Mouse (Mus musculus) embryo, embryonic 11 days (tissue): Measurements from ENCODE around the gene Arhgap1.

ENCODE experiments used
- DNase-seq: peaks from one replicate; pipeline ENCODE4 v3.0.0-alpha.2; 2015

The Arhgap1 gene

GRCm38 (mm10) chr2:91649152-91649551, 508 bp upstream of the Arhgap1 start:
- DNase-seq, result no peak

- no peak for DNase-seq
Measured at GRCm38 (mm10) chr2:91650360-91650995, 818 bp downstream of the Arhgap1 start.

GRCm38 (mm10) chr2:91651458-91652258, 2.0 kb downstream of the Arhgap1 start:
- DNase-seq, result no peak

- peak; percentile 19 for DNase-seq
Measured at GRCm38 (mm10) chr2:91652863-91653262, 3.2 kb downstream of the Arhgap1 start.

GRCm38 (mm10) chr2:91655388-91655787, 5.7 kb downstream of the Arhgap1 start:
- no peak for DNase-seq

GRCm38 (mm10) chr2:91655827-91656226, 6.2 kb downstream of the Arhgap1 start:
- no peak for DNase-seq

GRCm38 (mm10) chr2:91656774-91657173, 7.1 kb downstream of the Arhgap1 start:
- no peak for DNase-seq

- DNase-seq, result no peak
Measured at GRCm38 (mm10) chr2:91659657-91660056, 10.0 kb downstream of the Arhgap1 start.

GRCm38 (mm10) chr2:91660981-91661380, 11.3 kb downstream of the Arhgap1 start:
- DNase-seq, result no peak

- DNase-seq, result no peak
Measured at GRCm38 (mm10) chr2:91664780-91665179, 15.1 kb downstream of the Arhgap1 start.

- DNase-seq, result no peak
Measured at GRCm38 (mm10) chr2:91666386-91666910, 16.8 kb downstream of the Arhgap1 start.

- no peak for DNase-seq
Measured at GRCm38 (mm10) chr2:91667747-91668146, 18.1 kb downstream of the Arhgap1 start.

GRCm38 (mm10) chr2:91669326-91669725, 19.7 kb downstream of the Arhgap1 start:
- DNase-seq, result no peak

GRCm38 (mm10) chr2:91670038-91670437, 20.4 kb downstream of the Arhgap1 start:
- DNase-seq, result no peak

GRCm38 (mm10) chr2:91673587-91673986, 23.9 kb downstream of the Arhgap1 start:
- DNase-seq, result no peak

- no peak for DNase-seq
Measured at GRCm38 (mm10) chr2:91674895-91675294, 25.2 kb downstream of the Arhgap1 start.

- no peak for DNase-seq
Measured at GRCm38 (mm10) chr2:91676420-91676819, 26.8 kb downstream of the Arhgap1 start.

GRCm38 (mm10) chr2:91676961-91677360, 27.3 kb downstream of the Arhgap1 start:
- no peak for DNase-seq

- peak; percentile 61 for DNase-seq
Measured at GRCm38 (mm10) chr2:91682850-91683249, 33.2 kb downstream of the Arhgap1 start.

GRCm38 (mm10) chr2:91683919-91684318, 34.3 kb downstream of the Arhgap1 start:
- DNase-seq, result no peak

GRCm38 (mm10) chr2:91689452-91689851, 39.8 kb downstream of the Arhgap1 start:
- DNase-seq, result no peak

- no peak for DNase-seq
Measured at GRCm38 (mm10) chr2:91695436-91696224, 46.0 kb downstream of the Arhgap1 start.

GRCm38 (mm10) chr2:91696225-91696590, 46.5 kb downstream of the Arhgap1 start:
- no peak for DNase-seq
